Mouse (Mus musculus): Measurements from ENCODE around the gene Senp8.

- TF ChIP-seq CTCF (IDR thresholded peaks at IDR 0.05; ENCODE audit: insufficient read depth, low read depth, low read length) (no peak), POLR2A (IDR thresholded peaks at IDR 0.05; ENCODE audit: insufficient read depth, low read depth, low read length) (no peak)
Measured at GRCm38 (mm10) chr9:59695451-59695813, 55.1 kb downstream of the Senp8 start.
